Mouse (Mus musculus): ENCODE data around the gene Slc12a1. TPM values are rescaled to one million over a fixed set of nuclear protein-coding genes. Genes with fewer than 3 reads are reported as not detected.
"Not testable (repeated sequence)": the region's sequence is repeated elsewhere in the genome, so short reads cannot be mapped to it uniquely, and the experiment has no call there.

The Slc12a1 gene
- total RNA-seq (2017) = not detected in 3 replicates

DNA sequence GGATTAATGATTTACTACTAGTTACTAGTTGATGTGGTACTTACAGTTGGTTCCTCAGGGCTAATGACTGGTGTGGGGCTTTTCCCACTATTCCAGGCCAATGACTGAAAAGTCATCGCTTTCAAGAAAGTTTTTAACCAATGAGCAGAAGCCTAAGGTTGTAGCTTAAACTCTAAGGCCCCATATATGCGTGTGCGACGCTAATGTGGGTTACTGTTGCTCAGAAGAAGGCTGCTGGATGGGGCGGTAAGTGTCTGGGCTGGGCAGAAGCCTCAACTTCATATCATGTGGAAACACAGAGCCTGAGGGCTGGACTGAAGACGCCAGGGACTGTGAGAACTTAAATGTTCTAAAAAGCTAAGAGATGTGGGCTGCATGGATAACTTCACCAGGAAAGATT, at the start of gene Slc12a1:
Gene Slc12a1, plus strand, starts transcription at position 118 of the 400 bp plus-strand sequence.
- no peak for ATAC-seq (replicated peaks; ENCODE audit: insufficient number of reproducible peaks, low FRiP score, low TSS enrichment, poor library complexity, severe bottlenecking)

- ATAC-seq (replicated peaks; ENCODE audit: insufficient number of reproducible peaks, low FRiP score, low TSS enrichment, poor library complexity, severe bottlenecking) = not testable (repeated sequence)
These were observed 47.8 kb upstream of the Slc12a1 start for GRCm38 (mm10) chr2:125104491-125104890.

- not testable (repeated sequence) for ATAC-seq (replicated peaks; ENCODE audit: insufficient number of reproducible peaks, low FRiP score, low TSS enrichment, poor library complexity, severe bottlenecking)
These were observed 45.8 kb upstream of the Slc12a1 start for GRCm38 (mm10) chr2:125106536-125106935.

- ATAC-seq (replicated peaks; ENCODE audit: insufficient number of reproducible peaks, low FRiP score, low TSS enrichment, poor library complexity, severe bottlenecking) = no peak
These were observed 32.8 kb upstream of the Slc12a1 start for GRCm38 (mm10) chr2:125119381-125120110.

DNA sequence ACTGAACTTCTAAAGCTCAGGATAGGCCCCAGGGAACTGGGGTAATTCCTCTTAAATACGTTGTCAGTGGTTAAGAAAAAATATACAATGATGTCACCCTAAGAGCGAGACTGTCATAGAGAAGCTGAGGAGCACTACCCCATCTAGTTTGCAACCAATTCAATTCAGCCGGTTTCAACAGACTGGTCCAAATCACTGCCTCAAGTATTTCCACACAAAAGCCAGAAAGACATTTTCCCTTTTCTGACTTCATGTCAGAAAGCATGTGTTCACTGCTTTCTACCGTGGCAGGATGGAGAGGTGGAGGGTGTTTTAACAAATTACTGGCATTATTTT, 30.0 kb upstream of the Slc12a1 start:
- no peak for ATAC-seq (replicated peaks; ENCODE audit: insufficient number of reproducible peaks, low FRiP score, low TSS enrichment, poor library complexity, severe bottlenecking)

GRCm38 (mm10) chr2:125122624-125123476, 29.5 kb upstream of the Slc12a1 start:
- ATAC-seq (replicated peaks; ENCODE audit: insufficient number of reproducible peaks, low FRiP score, low TSS enrichment, poor library complexity, severe bottlenecking) = 0 out of 2 replicates have a peak, but pooled peaks have one; percentile 41

DNA sequence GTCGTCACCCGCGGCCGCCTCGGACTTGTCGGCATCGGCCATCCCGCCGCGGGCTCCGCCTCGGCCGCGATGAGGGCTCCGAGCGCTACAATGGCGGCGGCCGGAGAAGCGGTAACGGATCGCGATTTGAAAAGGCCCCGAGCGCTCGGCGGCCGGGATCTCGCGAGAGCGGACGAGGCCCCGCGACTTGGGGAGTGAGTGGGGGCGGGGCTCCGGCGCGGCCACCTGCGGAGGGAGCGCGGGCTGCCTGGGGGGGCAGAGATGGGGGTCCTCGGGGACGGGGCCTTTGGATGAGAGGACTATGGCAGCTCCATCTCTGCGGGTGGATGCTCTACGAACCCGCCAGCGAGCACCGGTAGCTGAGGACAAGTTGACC, 28.8 kb upstream of the Slc12a1 start, which contains the start of gene Myef2:
Gene Myef2, minus strand, starts transcription at position 185 of the 376 bp plus-strand sequence.
- peak; percentile 73 for ATAC-seq (replicated peaks; ENCODE audit: insufficient number of reproducible peaks, low FRiP score, low TSS enrichment, poor library complexity, severe bottlenecking)

DNA sequence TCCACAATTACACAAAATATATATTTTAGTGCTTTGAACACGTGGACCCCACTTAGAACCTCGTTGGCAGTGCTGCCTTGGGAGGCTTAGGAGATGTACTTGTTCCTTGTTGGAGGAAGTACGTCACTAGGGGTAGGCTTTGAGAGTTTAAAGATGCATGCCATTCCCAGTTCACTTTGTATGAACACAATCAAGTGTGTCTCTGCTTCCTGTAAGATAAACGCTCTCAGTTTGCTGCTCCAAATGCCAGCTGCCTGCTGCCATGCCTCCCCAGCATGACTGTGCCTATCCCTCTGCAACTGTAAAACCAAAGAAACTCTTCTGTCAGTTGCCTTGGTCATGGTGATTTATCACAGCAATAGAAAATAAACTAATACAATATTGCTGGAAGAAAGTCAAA, 26.5 kb upstream of the Slc12a1 start:
- ATAC-seq (replicated peaks; ENCODE audit: insufficient number of reproducible peaks, low FRiP score, low TSS enrichment, poor library complexity, severe bottlenecking) = no peak

- no peak for ATAC-seq (replicated peaks; ENCODE audit: insufficient number of reproducible peaks, low FRiP score, low TSS enrichment, poor library complexity, severe bottlenecking)
These were observed 25.5 kb upstream of the Slc12a1 start for GRCm38 (mm10) chr2:125126792-125127191.

- ATAC-seq (replicated peaks; ENCODE audit: insufficient number of reproducible peaks, low FRiP score, low TSS enrichment, poor library complexity, severe bottlenecking) = no peak
These were observed 18.2 kb upstream of the Slc12a1 start for GRCm38 (mm10) chr2:125134113-125134512.

DNA sequence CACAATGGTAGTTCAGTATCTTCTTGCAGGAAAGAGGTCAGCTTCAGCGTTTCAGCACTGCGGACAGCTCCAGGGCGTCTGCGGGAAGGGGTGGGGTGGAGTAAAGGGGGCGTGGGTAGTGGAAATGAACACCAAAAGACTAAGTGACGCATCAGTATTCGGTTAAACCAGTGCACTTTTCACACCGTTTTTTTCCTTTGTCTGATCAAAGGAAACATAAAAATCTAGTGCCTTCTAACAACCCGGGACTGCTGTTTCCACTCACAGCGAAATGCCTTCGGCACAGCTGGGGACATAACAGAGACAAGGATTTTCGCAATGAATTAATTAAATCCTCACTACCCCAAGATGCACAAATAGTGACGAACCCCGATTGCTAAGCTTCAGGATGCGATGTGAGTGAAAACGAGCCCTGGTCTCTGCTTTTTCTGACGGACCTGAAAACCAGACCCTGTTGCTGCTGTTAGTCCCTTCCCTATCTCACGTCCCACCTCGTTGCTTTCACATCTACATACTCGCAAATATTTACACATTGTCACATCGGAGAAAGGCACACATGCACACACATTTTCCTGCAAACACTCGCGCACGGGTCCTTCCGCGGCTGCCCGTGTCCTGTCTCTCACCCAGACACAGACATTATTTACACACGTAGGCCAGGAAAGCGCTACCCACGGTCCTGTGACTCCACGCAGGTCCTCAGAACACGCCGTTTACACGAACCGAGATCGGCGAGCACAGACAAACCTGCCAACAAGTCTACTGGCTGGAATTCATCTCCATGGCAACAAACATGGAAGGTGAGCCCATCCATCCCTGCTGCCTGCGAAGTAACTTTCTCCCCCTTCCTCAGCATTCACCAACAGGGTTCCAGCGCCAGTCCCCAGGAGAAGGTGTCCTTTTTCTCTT, 16.1 kb upstream of the Slc12a1 start, which contains the start of gene Ctxn2:
Gene Ctxn2, plus strand, starts transcription at position 790 of the 909 bp plus-strand sequence.
- ATAC-seq (replicated peaks; ENCODE audit: insufficient number of reproducible peaks, low FRiP score, low TSS enrichment, poor library complexity, severe bottlenecking) = no peak

DNA sequence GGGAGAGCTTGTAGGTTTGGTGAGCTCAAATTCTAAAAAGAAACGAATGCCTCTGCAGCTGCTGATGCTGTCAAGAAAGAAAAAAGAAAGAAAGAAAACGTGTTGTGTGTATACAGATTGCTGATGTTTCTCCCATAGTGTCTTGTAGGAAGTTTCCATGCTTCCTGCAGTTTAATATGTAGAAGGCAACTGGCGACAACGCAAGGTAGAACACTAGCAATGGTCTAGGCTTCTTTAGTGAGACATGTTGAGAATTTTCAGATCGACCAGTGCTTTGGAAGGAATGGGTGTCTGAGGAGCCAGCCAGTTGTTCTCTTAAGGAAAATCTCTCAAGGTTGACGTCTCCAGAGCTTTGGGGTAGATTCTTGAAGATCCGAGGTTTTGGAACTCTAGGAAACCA, 15.5 kb upstream of the Slc12a1 start:
- ATAC-seq (replicated peaks; ENCODE audit: insufficient number of reproducible peaks, low FRiP score, low TSS enrichment, poor library complexity, severe bottlenecking) = no peak

GRCm38 (mm10) chr2:125142336-125142735, 10.0 kb upstream of the Slc12a1 start:
- ATAC-seq (replicated peaks; ENCODE audit: insufficient number of reproducible peaks, low FRiP score, low TSS enrichment, poor library complexity, severe bottlenecking) = no peak

DNA sequence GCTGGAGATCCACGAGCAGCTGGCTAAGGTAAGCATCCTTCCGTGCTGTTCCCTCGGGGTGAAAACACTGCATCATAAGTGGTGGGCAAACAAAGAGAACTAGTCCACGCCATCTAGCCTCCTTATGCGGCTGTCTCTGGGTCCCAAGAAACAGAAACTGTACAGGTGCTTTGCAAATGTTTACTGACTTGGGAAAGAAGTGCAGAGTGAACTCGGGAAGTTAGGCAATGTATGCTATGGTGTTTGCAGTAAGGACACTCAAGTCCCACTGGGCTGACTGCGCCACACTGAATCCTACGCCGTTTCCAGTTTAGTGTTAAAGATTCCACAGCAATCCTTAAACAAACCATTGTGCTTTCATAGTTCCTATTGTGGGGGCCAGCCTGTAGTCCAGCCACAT, 2.0 kb downstream of the Slc12a1 start:
- ATAC-seq (replicated peaks; ENCODE audit: insufficient number of reproducible peaks, low FRiP score, low TSS enrichment, poor library complexity, severe bottlenecking) = no peak

- ATAC-seq (replicated peaks; ENCODE audit: insufficient number of reproducible peaks, low FRiP score, low TSS enrichment, poor library complexity, severe bottlenecking) = no peak
These were observed 3.2 kb downstream of the Slc12a1 start for GRCm38 (mm10) chr2:125155504-125155903.

DNA sequence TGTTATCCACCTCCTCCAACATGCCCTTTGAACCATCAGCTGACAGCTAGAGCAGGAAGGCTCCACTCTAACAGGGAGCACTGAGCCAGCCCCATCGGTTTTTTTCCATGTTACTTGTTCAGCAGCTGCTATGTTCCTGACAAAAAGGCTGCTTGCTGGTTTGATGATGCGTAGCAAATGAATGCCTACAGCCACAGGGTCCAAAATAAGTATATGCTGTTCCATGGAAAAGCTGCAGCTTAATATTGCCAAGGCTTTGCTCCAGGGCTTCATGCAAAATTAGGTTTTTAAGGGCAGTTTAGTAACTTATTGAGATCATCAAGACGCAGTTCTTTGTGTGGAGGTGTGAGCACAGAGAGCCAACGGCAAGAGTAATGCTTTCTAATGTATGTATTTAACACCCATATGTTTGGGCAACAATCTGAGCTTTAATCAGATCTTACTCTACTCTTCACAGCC, 9.7 kb downstream of the Slc12a1 start:
- no peak for ATAC-seq (replicated peaks; ENCODE audit: insufficient number of reproducible peaks, low FRiP score, low TSS enrichment, poor library complexity, severe bottlenecking)

DNA sequence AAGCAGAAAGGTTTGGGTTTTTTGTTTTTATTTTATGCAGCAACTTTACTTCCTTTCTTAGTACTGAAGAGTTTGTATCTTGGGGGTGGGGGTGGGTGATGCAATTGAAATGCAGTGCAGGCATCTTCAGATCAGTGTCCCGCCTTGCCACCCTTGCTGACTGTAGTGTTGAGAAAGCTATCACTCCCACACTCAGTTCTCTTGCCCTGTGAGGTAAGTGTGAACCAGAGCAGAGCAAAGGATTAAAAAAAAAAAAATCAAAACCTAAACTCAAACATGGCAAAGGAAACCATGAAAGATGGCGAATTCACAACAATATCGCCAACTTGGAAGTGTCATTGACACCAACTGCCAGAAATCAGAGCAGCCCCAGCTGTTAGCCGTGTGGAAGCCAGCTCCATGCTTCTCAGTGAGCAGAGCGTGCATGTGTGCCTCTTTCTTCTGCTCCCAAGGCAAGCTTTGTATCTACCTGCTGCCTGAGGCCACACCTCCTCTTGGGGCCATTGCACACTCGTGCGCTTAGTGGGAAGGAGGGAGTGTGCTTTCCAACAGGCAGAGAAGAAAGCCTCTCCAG, 26.0 kb downstream of the Slc12a1 start:
- ATAC-seq (replicated peaks; ENCODE audit: insufficient number of reproducible peaks, low FRiP score, low TSS enrichment, poor library complexity, severe bottlenecking) = no peak

- no peak for ATAC-seq (replicated peaks; ENCODE audit: insufficient number of reproducible peaks, low FRiP score, low TSS enrichment, poor library complexity, severe bottlenecking)
These were observed 35.6 kb downstream of the Slc12a1 start for GRCm38 (mm10) chr2:125187904-125188303.

Data from monocyte, adult 5-6 weeks (primary cell).